Mouse (Mus musculus) limb, embryonic 10.5 days (tissue): ENCODE data around the gene Sipa1l2. TPM values are rescaled to one million over a fixed set of nuclear protein-coding genes. Genes with fewer than 3 reads are reported as not detected.

ENCODE experiments used
- DNase-seq: peaks from one replicate; pipeline ENCODE4 v3.0.0-alpha.2; 2017; ENCODE audit warnings: low spot score
- H3K27ac ChIP-seq: fragments of 300-500 bp; sonication (generic); 2 replicates; pipeline ENCODE4 v1.5.1; 2016; ENCODE audit warnings: mild to moderate bottlenecking
- H3K27me3 ChIP-seq: fragments of 300-500 bp; sonication (generic); 2 replicates; pipeline ENCODE4 v1.6.1; 2016; ENCODE audit warnings: low read depth, mild to moderate bottlenecking; ENCODE audit not compliant: poor library complexity, severe bottlenecking
- H3K36me3 ChIP-seq: fragments of 300-500 bp; sonication (generic); 2 replicates; pipeline ENCODE4 v1.6.1; 2016; ENCODE audit warnings: mild to moderate bottlenecking, moderate library complexity
- H3K4me1 ChIP-seq: fragments of 300-500 bp; sonication (generic); 2 replicates; pipeline ENCODE4 v1.6.1; 2016
- H3K4me3 ChIP-seq: fragments of 300-500 bp; sonication (generic); 2 replicates; pipeline ENCODE4 v1.5.1; 2016; ENCODE audit warnings: mild to moderate bottlenecking, moderate library complexity
- H3K9me3 ChIP-seq: fragments of 300-500 bp; sonication (generic); replicated peaks from 2 replicates; pipeline ENCODE4 v1.6.1; 2016; ENCODE audit warnings: mild to moderate bottlenecking
- WGBS: fragments of 180-500 bp; shearing (Covaris S2); methylation state at CpG from one replicate; pipeline ENCODE4 v1.1.7; 2016; 5-methylcytosine and 5-hydroxymethylcytosine counted together
- polyA plus RNA-seq: library from polyadenylated mRNA; unstranded; fragments of >200 nt; fragmentation: Nextera tagmentation; extraction: Ambion mirVana; gene quantifications from 2 replicates; pipeline ENCODE4 v1.2.1, GENCODE M21; 2016

The Sipa1l2 gene
- polyA plus RNA-seq, 1 experiment from 2014 or later, result 13.9 TPM

- Histone ChIP-seq H3K4me3 (no peak overlapping the region), H3K4me1 (peaks cover 67% of the 10 kb centered on the region), H3K27ac (peak overlapping the region; percentile 12; the same call in 1 of the 2 replicates), H3K27me3 (no peaks in the 10 kb centered on the region), H3K9me3 (no peaks in the 10 kb centered on the region), H3K36me3 (no peaks in the 10 kb centered on the region)
- no peak for DNase-seq
- WGBS, result 89% methylated on average over 3 of the region's 3 CpGs
These were observed 22.3 kb downstream of the Sipa1l2 start for GRCm38 (mm10) chr8:125547296-125547695.

GRCm38 (mm10) chr8:125545866-125546265 lies 23.7 kb downstream of the Sipa1l2 start:
- DNase-seq, result no peak
- Histone ChIP-seq H3K36me3 (no peaks in the 10 kb centered on the region), H3K27me3 (no peaks in the 10 kb centered on the region), H3K4me1 (peaks cover 67% of the 10 kb centered on the region), H3K4me3 (no peak overlapping the region), H3K9me3 (no peaks in the 10 kb centered on the region), H3K27ac (no peak overlapping the region)
- WGBS, result 90% methylated on average over 9 of the region's 9 CpGs

GRCm38 (mm10) chr8:125542893-125543613 lies 26.6 kb downstream of the Sipa1l2 start:
- Histone ChIP-seq H3K27me3 (no peaks in the 10 kb centered on the region), H3K9me3 (no peaks in the 10 kb centered on the region), H3K4me1 (peaks cover 67% of the 10 kb centered on the region), H3K4me3 (no peak overlapping the region), H3K36me3 (peaks cover under 1% of the 10 kb centered on the region; the same call in 1 of the 2 replicates), H3K27ac (peak overlapping the region; percentile 37)
- 85% methylated on average over 11 of the region's 11 CpGs for WGBS
- no peak for DNase-seq

- WGBS, result 64% methylated on average over 13 of the region's 13 CpGs
- H3K27me3 ChIP-seq, result no peaks in the 10 kb centered on the region
- peak overlapping the region; percentile 44 for H3K27ac ChIP-seq
- no peak overlapping the region for H3K4me3 ChIP-seq
- H3K36me3 ChIP-seq, result peaks cover 13% of the 10 kb centered on the region
- H3K4me1 ChIP-seq, result peaks cover 65% of the 10 kb centered on the region
- H3K9me3 ChIP-seq, result no peaks in the 10 kb centered on the region
- no peak for DNase-seq
These were observed 30.3 kb downstream of the Sipa1l2 start for GRCm38 (mm10) chr8:125539056-125540013.

- Histone ChIP-seq H3K4me3 (no peak overlapping the region), H3K27me3 (no peaks in the 10 kb centered on the region), H3K4me1 (peaks cover 68% of the 10 kb centered on the region), H3K9me3 (no peaks in the 10 kb centered on the region), H3K36me3 (peaks cover 13% of the 10 kb centered on the region), H3K27ac (peak overlapping the region; percentile 44; the same call in 1 of the 2 replicates)
- WGBS, result 30% methylated on average over 6 of the region's 6 CpGs
- peak; percentile 42 for DNase-seq
These were observed 31.3 kb downstream of the Sipa1l2 start for GRCm38 (mm10) chr8:125538265-125538664.

- no peak for DNase-seq
- no peaks in the 10 kb centered on the region for H3K27me3 ChIP-seq
- H3K4me1 ChIP-seq, result peaks cover 74% of the 10 kb centered on the region
- WGBS, result 66% methylated on average over 7 of the region's 7 CpGs
- H3K4me3 ChIP-seq, result no peak overlapping the region
- 0 out of 2 replicates have a peak overlapping the region, but pooled peaks have one; percentile 3 for H3K27ac ChIP-seq
- no peaks in the 10 kb centered on the region for H3K9me3 ChIP-seq
- peaks cover 13% of the 10 kb centered on the region for H3K36me3 ChIP-seq
These were observed 35.9 kb downstream of the Sipa1l2 start for GRCm38 (mm10) chr8:125533709-125534108.

- peaks cover 74% of the 10 kb centered on the region for H3K4me1 ChIP-seq
- no peak for DNase-seq
- 0 out of 2 replicates have a peak overlapping the region, but pooled peaks have one; percentile 38 for H3K27ac ChIP-seq
- no peaks in the 10 kb centered on the region for H3K9me3 ChIP-seq
- 93% methylated on average over 8 of the region's 8 CpGs for WGBS
- H3K27me3 ChIP-seq, result no peaks in the 10 kb centered on the region
- peaks cover 12% of the 10 kb centered on the region for H3K36me3 ChIP-seq
- H3K4me3 ChIP-seq, result no peak overlapping the region
These were observed 36.7 kb downstream of the Sipa1l2 start for GRCm38 (mm10) chr8:125532953-125533352.

GRCm38 (mm10) chr8:125532177-125532576 lies 37.4 kb downstream of the Sipa1l2 start:
- peaks cover 4% of the 10 kb centered on the region for H3K36me3 ChIP-seq
- no peaks in the 10 kb centered on the region for H3K27me3 ChIP-seq
- WGBS, result 35% methylated on average over 7 of the region's 7 CpGs
- peaks cover 74% of the 10 kb centered on the region for H3K4me1 ChIP-seq
- H3K9me3 ChIP-seq, result no peaks in the 10 kb centered on the region
- DNase-seq, result peak; percentile 38
- peak overlapping the region; percentile 38 for H3K27ac ChIP-seq
- H3K4me3 ChIP-seq, result no peak overlapping the region

GRCm38 (mm10) chr8:125531640-125532039 lies 38.0 kb downstream of the Sipa1l2 start:
- 37% methylated on average over 1 of the region's 1 CpGs for WGBS
- Histone ChIP-seq H3K9me3 (no peaks in the 10 kb centered on the region), H3K4me3 (no peak overlapping the region), H3K27ac (peak overlapping the region; percentile 38), H3K36me3 (no peaks in the 10 kb centered on the region), H3K27me3 (no peaks in the 10 kb centered on the region), H3K4me1 (peaks cover 74% of the 10 kb centered on the region)
- DNase-seq, result no peak

- H3K4me1 ChIP-seq, result peaks cover 74% of the 10 kb centered on the region
- no peaks in the 10 kb centered on the region for H3K9me3 ChIP-seq
- no peaks in the 10 kb centered on the region for H3K27me3 ChIP-seq
- H3K27ac ChIP-seq, result peak overlapping the region; percentile 38; the same call in 1 of the 2 replicates
- no peak for DNase-seq
- H3K4me3 ChIP-seq, result no peak overlapping the region
- H3K36me3 ChIP-seq, result no peaks in the 10 kb centered on the region
- WGBS, result 59% methylated on average over 6 of the region's 6 CpGs
These were observed 38.5 kb downstream of the Sipa1l2 start for GRCm38 (mm10) chr8:125531088-125531438.

GRCm38 (mm10) chr8:125530187-125531087 lies 39.2 kb downstream of the Sipa1l2 start:
- Histone ChIP-seq H3K9me3 (no peaks in the 10 kb centered on the region), H3K27ac (no peak overlapping the region), H3K36me3 (no peaks in the 10 kb centered on the region), H3K4me3 (no peak overlapping the region), H3K4me1 (peaks cover 80% of the 10 kb centered on the region), H3K27me3 (no peaks in the 10 kb centered on the region)
- WGBS, result 57% methylated on average over 15 of the region's 15 CpGs
- no peak for DNase-seq

- no peak overlapping the region for H3K4me3 ChIP-seq
- DNase-seq, result no peak
- peak overlapping the region; percentile 33 for H3K27ac ChIP-seq
- no peaks in the 10 kb centered on the region for H3K36me3 ChIP-seq
- no peaks in the 10 kb centered on the region for H3K27me3 ChIP-seq
- no peaks in the 10 kb centered on the region for H3K9me3 ChIP-seq
- WGBS, result 73% methylated on average over 6 of the region's 6 CpGs
- H3K4me1 ChIP-seq, result peaks cover 94% of the 10 kb centered on the region
These were observed 40.6 kb downstream of the Sipa1l2 start for GRCm38 (mm10) chr8:125529019-125529418.
